Mouse (Mus musculus) heart, postnatal 36 days (tissue): Measurements from ENCODE around the gene Rnf220. TPM values are rescaled to one million over a fixed set of nuclear protein-coding genes. Genes with fewer than 3 reads are reported as not detected.
"Not testable (repeated sequence)": the region's sequence is repeated elsewhere in the genome, so short reads cannot be mapped to it uniquely, and the experiment has no call there.

Experiments
- DNase-seq, 2 experiments: peaks; one replicate each; pipeline ENCODE4 v3.0.0; 2021 to 2022
- intact Hi-C: fragments of 180-260 bp; cut with DNase I; formaldehyde crosslinking; loops from one replicate; pipeline ENCODE4 v1.15.1; 2025
- total RNA-seq, 2 experiments: library from RNA; stranded (reverse); gene quantifications; 2 replicates each; pipeline ENCODE4 v1.2.3; 2021

Rnf220 gene
- total RNA-seq, 2 experiments from 2014 or later = 33.7 to 36.0 TPM

- intact Hi-C loops = no loop called here
- no peak for DNase-seq
Observed at GRCm38 (mm10) chr4:117279253-117279642, 217.6 kb downstream of the Rnf220 start.

- intact Hi-C loops = no loop called here
- DNase-seq = no peak
Observed at GRCm38 (mm10) chr4:117278381-117279252, 218.2 kb downstream of the Rnf220 start.

DNA sequence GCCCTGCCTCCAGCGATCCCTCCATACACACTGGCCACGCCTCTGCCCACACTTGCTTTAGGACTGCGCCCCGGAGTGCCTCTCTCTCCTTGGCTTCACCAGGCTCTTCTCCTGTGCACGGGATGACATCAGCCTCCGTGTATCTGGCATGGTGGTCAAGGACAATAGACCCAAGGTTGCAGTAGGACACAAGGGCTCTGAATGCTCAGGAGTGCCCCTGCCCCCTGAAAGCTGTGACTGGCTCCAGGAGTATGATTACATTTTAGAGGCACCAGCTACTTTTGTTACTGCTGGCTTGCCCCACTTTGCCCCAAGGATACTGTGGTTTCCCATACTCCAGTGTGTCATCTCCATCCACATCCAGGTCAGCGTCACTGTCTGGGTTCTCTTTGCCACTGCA lies 219.2 kb downstream of the Rnf220 start:
- no peak for DNase-seq
- intact Hi-C loops = no loop called here

DNA sequence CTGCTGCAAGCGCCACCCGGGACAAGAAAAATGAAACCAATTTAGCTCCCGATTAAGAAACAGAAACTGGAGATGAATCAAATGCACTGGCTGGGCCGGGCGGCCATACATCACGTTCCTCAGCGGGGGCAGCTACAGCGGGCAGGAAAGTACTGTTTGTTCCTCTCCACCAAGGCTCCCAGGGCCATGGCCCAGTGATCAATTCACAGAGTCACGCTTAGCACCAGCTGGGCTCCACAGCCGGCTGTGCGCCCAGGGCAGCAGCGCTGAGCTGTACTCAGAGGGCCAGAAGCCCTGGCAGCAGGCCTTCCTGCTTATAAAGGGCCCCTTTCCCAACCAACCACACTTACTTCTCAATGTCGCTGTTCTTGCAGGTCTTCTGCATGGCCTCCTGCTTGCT lies 219.8 kb downstream of the Rnf220 start:
- DNase-seq = no peak
- intact Hi-C loops = no loop called here

DNA sequence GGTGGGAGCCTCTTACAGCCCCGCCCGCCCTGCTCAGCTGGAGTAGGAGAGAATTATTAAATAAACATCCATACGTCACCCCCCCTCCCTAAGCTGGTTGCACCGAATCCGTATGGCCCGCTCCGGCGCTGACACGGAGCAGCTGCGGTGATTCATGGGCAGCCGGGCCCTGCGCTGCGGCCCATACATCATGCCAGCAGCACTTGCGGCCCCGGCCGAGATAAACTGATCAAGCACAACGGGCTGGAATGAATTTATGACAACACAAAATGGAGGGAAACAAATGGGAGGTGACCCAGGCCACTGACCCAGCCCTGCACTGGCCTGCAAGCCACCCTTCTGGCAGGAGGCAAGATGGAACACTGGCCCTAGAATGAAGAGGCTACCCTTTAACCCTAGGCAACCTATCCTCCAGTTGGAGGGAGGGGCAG lies 220.6 kb downstream of the Rnf220 start:
- DNase-seq = no peak
- intact Hi-C loops = no loop called here

DNA sequence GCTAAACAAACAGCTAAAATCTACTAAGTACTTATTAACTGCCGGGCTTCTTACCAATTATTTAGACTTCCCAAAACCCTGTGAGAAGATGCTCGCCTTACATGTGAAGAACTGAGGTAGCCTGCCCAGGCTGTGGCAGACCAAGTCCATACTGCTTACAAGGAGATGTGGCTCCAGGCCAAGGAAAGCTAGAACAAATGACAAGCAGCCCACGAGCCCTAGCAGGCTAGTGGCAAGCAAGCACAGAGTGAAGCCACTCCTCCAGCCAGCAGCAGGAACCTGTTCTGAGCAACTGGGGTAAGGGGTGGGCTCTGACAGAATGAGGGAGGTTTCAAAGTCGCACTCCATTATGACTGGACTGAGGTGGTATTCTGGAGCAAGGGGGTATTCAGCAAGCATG lies 222.1 kb downstream of the Rnf220 start:
- no peak for DNase-seq
- intact Hi-C loops = no loop called here

GRCm38 (mm10) chr4:117272459-117272858 lies 224.4 kb downstream of the Rnf220 start:
- intact Hi-C loops = no loop called here
- DNase-seq = no peak

DNA sequence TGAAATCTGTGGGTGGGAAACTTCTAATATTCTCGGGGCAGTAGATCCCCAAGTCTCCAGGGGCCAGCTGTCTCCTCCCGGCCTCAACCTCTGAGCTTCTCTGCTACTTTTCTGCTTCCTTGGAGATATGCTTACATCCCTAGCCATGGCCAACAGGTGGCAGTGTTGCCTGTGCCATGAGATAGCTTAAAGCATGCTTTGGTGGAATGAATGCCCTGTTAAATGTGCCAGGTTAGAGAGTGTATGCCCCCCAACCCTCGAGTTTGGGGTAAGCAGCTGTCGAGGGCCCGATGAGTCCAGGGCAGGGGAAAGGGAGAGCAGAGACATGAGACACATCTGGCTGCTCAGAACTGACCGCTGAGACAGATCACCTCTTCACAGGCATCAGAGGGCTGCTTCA lies 226.6 kb downstream of the Rnf220 start:
- DNase-seq = peak; percentile 69 to 80
- intact Hi-C loops = loop anchor here (1.0 to 2.0 kb wide), 4 partner anchors 43 to 407 kb away; no protein-coding TSS in a partner anchor

- intact Hi-C loops = loop anchor here (2.0 kb wide), 1 partner anchor 37 kb away; no protein-coding TSS in a partner anchor
- no peak for DNase-seq
Observed at GRCm38 (mm10) chr4:117267831-117268437, 228.9 kb downstream of the Rnf220 start.

- peak; percentile 75 to 83 for DNase-seq
- intact Hi-C loops = loop anchor here (2.0 kb wide), 1 partner anchor 36 kb away; no protein-coding TSS in a partner anchor
Observed at GRCm38 (mm10) chr4:117267284-117267683, 229.6 kb downstream of the Rnf220 start.

- intact Hi-C loops = no loop called here
- DNase-seq = no peak
Observed at GRCm38 (mm10) chr4:117262987-117263386, 233.9 kb downstream of the Rnf220 start.

GRCm38 (mm10) chr4:117262101-117262913 lies 234.5 kb downstream of the Rnf220 start:
- intact Hi-C loops = no loop called here

DNA sequence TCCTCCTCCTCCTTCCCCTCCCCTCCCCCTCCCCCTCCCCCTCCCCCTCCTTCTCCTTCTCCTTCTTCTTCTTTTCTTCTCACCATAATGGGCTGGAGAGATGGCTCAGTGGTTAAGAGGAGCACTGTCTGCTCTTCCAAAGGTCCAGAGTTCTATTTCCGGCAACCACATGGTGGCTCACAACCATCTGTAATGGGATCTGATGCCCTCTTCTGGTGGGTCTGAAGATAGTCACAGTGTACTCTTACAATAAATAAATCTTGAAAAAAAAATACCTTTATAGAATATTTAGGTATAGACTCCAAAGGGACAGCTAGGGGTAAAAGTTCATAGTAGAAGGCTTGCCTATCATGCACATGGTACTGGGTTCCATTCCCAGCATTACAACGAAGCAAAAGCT lies 235.6 kb downstream of the Rnf220 start:
- DNase-seq = no peak
- intact Hi-C loops = no loop called here

More at GRCm38 (mm10) chr4:117262101-117262913, 234.5 kb downstream of the Rnf220 start:
- no peak for DNase-seq

DNA sequence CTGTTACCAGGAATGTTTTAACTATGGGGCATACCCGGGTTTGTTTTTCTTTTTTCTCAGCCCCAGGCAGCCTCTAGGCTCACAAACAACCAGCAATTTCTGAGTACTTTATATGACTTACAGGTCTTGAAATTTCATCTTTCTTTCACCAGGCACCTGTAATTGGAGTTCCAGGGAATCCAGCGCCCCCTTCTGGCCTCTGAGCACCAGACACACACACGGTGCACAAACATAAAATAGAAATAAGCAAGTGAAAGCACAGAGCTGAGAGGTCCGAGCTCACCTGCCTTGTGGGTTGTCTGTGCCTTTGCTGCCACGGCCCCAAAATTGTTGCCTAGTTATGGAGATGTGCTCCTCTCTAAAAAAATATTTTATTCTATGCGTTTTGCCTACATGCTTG lies 236.9 kb downstream of the Rnf220 start:
- DNase-seq, intact Hi-C loops: not testable (repeated sequence)

DNA sequence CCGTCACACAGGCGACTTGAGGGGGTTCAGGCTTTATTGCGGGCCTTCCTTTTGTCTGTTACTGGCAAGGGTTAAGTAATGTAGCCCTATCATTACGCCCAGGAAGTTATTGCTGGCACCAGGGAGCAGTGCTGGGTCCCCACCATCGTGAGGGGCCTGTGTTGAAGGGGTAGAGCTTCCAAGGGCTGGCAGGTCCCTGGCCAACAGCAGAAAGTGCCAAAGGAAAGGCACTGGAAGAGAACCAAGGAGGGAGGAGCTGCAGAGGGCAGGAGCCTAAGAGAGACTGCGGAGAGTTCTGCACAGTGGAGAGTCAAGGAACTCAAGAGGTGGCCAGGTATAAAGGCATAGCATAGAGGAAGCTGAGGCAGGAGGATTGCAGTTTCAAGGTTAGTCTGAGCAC lies 242.2 kb downstream of the Rnf220 start:
- intact Hi-C loops = no loop called here
- no peak for DNase-seq

GRCm38 (mm10) chr4:117254017-117254627 lies 242.7 kb downstream of the Rnf220 start:
- DNase-seq = peak in 1 of 2 experiments; percentile 27
- intact Hi-C loops = no loop called here

GRCm38 (mm10) chr4:117253218-117254016 lies 243.4 kb downstream of the Rnf220 start:
- intact Hi-C loops = no loop called here
- no peak for DNase-seq

DNA sequence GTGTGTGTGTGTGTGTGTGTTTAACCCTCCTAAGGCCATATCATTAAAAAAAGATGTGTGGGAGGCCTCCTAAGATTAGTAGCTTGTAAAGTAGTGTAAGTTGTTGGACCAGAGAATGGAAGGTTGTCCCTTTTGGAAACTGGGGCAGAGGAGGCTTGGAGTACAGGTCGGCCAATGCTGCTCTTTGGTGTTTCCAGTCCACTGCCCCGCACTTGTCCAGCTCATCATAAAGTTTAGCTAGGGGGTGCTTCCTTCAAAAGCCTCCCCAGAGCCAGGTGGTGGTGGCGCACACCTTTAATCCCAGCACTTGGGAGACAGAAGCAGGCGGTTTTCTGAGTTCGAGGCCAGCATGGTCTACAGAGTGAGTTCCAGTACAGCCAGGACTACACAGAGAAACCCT lies 244.1 kb downstream of the Rnf220 start:
- DNase-seq = no peak
- intact Hi-C loops = no loop called here

DNA sequence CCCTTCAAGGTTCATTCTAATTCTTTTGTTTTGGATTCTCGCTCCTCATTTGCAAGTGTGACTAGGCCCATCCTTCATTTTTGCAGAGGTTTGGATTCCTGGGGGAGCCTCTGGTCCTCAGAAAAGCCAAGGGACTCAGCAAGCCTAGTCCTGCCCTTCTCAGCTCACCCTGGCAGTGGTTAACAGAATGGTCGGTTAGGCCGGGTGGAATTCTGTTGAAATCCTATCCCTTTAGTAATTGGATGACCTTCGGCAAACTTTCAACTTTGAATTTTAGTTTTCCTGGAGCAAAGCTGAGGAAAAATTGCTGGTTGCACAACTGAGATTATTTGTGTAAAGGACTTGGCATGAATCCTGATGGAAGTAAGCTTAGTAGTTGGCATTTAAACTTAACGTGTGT lies 244.5 kb downstream of the Rnf220 start:
- peak in 1 of 2 experiments; percentile 28 for DNase-seq
- intact Hi-C loops = no loop called here
